Mouse (Mus musculus) thymus, postnatal 14 days (tissue): ENCODE measurements at regions not wholly inside any gene's neighbourhood (a gene's known extent, or its start where the extent isn't known, plus 50 kb on each side); places are given as distances from the start of the nearest gene placed in this dataset.
A peak's percentile ranks its signal among the peaks of the same experiment; 100 is the strongest.

Experiments used
- DNase-seq: peaks from one replicate; pipeline ENCODE4 v3.0.0; 2021

DNA sequence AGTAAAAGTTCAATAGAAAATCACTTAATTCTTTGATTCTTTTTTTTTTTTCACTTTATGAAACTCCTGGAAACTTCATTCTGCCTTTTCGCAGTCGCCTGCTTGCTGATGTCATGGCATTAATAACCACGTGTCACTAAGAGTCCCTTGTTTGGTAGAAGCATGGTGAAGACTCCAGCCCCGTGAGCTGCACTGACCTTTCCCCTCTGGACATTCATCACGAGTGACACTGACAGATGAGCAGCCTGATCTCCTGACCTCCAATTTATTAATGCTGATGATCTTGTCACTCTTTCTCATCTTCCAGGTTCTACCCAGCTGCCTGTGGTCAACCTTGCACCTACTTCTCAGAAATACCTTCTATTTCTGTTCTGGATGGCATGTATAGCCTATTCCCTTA lies 867.1 kb upstream of the Slit2 start:
- DNase-seq, result no peak

GRCm38 (mm10) chr5:47095703-47096102 lies 887.2 kb upstream of the Slit2 start:
- no peak for DNase-seq

GRCm38 (mm10) chr5:47052942-47053341 lies 930.0 kb upstream of the Slit2 start:
- no peak for DNase-seq

DNA sequence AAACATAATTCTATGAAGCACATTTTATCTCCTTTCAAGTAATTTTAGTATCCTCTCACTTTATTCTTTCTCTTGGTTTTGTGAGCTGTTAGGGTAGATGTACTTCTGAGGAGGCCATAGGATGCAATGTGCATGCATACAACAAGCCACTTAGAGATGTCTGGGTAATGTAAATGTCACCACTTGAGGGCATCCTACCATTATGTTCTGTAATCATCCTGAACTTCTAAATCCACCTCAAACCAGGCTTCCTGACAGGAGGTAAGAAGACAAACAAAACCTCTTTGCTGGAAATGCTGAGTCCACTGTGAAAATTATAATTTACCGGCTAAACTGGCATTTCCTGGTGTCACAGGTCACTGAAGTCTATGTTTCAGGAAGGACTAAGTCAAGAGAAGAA lies 946.2 kb upstream of the Slit2 start:
- DNase-seq, result no peak

- no peak for DNase-seq
Measured at GRCm38 (mm10) chr5:47034021-47034420, 948.9 kb upstream of the Slit2 start.

DNA sequence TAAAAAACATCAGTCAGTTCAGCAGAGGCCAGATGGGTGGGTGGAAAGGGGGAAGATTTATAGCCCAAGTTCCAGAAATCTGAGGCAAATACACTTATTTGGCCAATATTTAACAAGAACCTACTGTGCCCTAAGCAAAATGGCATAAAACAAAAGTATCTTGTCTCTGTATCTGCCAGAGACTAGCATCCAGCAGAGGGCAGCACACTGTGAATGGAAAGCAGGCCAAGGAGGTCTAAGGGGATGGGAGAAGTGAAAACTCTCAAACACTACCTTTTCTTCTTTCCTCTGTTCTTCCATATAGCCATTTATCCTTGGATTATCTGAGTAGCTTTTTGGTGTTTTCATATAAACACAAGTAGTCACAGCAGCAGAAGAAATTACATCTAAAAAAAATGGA lies 968.6 kb upstream of the Slit2 start:
- peak; percentile 3 for DNase-seq

GRCm38 (mm10) chr5:46992557-46992956 lies 990.4 kb upstream of the Slit2 start:
- DNase-seq, result no peak

- DNase-seq, result no peak
Measured at GRCm38 (mm10) chr5:46986519-46986918, 996.4 kb upstream of the Slit2 start.

DNA sequence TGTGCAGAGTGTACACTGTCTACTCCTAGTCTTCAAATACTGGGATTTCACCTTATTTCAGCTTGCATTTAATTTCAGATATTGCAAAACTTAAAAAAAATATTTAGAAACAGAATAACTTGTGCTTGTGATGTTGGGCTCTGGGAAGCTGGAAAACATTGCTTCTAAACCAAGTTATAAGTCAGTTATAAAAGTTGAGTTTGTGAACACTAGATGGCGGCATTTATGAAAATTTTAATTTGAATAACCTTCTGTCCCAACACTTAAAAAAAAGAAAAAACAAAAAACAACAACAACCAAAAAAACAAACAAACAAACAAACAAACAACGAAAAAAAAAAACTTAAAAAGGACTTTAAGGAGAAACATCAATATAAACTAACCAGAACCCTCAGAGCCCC lies 1002.6 kb upstream of the Slit2 start:
- DNase-seq, result no peak

- DNase-seq, result no peak
Measured at GRCm38 (mm10) chr5:46968870-46969436, 1014.0 kb upstream of the Slit2 start.

- DNase-seq, result no peak
Measured at GRCm38 (mm10) chr5:46960749-46961148, 1022.2 kb upstream of the Slit2 start.

- DNase-seq, result no peak
Measured at GRCm38 (mm10) chr5:46926324-46926723, 1056.6 kb upstream of the Slit2 start.

- DNase-seq, result no peak
Measured at GRCm38 (mm10) chr5:46901909-46902308, 1044.5 kb upstream of the Lcorl start.

- DNase-seq, result no peak
Measured at GRCm38 (mm10) chr5:46894037-46894436, 1036.6 kb upstream of the Lcorl start.

- DNase-seq, result no peak
Measured at GRCm38 (mm10) chr5:46883956-46884355, 1026.5 kb upstream of the Lcorl start.

DNA sequence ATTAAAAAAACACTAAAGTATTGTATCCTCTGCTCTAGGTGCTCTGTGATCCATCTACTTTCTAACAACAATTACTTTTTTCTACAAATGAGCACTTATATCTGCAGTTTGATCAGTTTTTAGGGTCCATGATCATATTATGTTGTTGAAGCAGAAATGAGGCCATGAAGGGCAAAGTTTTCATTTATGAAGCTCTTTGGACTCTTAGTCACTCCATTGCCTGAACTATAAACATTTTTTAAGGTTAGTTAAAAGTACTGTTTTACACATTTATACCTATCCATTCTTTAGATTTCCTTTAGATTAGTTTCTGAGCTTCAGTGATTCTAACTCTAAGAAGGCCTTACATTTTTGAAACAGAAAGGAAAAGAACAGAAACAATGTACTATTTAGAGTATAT lies 999.4 kb upstream of the Lcorl start:
- no peak for DNase-seq

DNA sequence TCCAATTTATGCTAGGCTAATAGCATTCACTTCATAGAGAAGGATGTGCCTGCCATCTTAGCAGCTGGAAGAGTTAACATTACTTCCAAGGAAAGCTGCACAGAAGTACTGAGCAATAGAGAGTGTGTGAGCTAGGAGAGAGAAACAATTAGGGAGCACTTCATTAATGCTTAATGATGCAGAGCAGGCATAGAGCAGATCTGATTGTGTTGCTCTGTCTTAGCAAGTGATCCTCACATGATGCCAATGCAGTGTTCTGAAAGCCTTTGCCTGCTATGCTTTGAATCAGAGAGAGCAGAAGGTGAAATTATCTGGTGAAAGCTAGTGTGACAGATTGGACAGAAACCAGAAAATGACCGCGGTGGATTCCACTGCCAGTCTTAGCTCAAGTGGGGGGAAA lies 987.8 kb upstream of the Lcorl start:
- DNase-seq, result no peak

DNA sequence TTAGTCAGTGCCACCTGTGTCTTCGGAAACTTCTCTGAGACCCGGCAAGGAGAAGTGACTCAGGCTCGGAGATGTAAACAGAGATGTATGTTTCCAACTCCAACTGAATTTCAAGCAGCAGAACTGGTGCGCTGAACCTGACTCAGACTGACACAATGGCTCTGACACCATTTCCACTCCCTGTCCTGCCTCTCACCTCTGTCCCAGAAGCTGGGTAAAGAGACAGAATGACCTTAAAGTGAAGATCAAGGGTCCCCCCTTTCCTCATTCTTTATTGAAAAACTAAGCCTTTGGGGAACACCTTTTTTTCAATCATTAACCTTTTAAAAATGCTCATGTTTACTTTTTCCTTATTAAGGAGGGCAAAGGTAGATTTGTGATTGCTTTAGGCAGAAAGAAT lies 979.4 kb upstream of the Lcorl start:
- no peak for DNase-seq

GRCm38 (mm10) chr5:46830797-46831618 lies 973.6 kb upstream of the Lcorl start:
- no peak for DNase-seq

DNA sequence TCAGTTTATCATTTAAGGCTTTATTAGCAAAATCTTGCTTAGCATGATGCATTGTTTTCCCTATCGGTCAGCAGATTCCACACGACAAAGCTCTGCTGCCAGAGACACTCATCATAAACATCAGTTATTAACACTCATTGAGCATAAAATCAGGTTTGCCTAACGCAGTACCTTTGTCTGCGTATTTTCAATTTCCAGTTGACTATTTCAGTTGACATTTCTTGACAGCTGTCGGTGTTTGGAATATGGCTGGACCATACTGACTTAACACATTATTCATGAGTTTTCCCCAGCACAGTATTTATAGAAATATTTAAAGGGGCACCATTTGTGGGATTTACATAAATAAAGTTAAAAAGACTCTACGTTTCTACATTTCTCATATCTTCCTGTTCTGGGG lies 972.7 kb upstream of the Lcorl start:
- no peak for DNase-seq

- no peak for DNase-seq
Measured at GRCm38 (mm10) chr5:46826381-46826780, 969.0 kb upstream of the Lcorl start.

GRCm38 (mm10) chr5:46824934-46825333 lies 967.5 kb upstream of the Lcorl start:
- DNase-seq, result no peak

GRCm38 (mm10) chr5:46795102-46795501 lies 937.7 kb upstream of the Lcorl start:
- DNase-seq, result no peak

- no peak for DNase-seq
Measured at GRCm38 (mm10) chr5:46794028-46794705, 936.8 kb upstream of the Lcorl start.
